Mouse (Mus musculus) layer of hippocampus, adult 18-20 months (tissue): Measurements from ENCODE around the gene Lrg1. TPM values are rescaled to one million over a fixed set of nuclear protein-coding genes. Genes with fewer than 3 reads are reported as not detected.

Experiments
- DNase-seq, 2 experiments: peaks; one replicate each; pipeline ENCODE4 v3.0.0; 2022; ENCODE audit warnings: low spot score in 2 of 2
- long read RNA-seq: library from polyadenylated mRNA; stranded (forward); transcript quantifications from one replicate; pipeline ENCODE4 v2.0.0, GENCODE M21; 2021
- total RNA-seq, 2 experiments: library from RNA; stranded (reverse); gene quantifications; 2 replicates each; pipeline ENCODE4 v1.2.3; 2021

The Lrg1 gene
- total RNA-seq: 1 to 10 TPM in 1 of 2 experiments, under 1 TPM in 1; 0.61 to 1.0 TPM
- long read RNA-seq: 0 reads

DNA sequence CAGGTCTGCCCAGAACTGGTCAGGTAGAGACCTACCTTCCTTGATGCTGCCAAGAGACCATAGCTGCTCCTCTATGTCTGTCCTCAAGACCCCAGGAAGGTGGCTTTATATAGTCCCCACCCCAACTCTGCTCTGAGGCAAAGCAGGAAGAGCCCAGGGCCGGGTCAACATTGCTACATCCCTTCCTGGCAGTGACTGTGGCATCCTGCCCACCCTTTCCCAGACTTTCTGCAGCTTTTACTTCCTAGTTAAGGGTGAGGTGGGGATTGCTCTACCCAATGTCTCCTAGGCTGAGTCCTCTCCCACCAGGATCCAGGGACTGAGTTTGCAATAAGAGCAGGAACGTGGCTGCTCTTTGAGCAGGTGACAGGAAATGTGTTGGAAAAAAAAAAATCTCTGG, at the start of gene Lrg1:
Lrg1 (minus strand) TSS at position 176 of the 400 bp plus-strand sequence.
- DNase-seq: no peak

DNA sequence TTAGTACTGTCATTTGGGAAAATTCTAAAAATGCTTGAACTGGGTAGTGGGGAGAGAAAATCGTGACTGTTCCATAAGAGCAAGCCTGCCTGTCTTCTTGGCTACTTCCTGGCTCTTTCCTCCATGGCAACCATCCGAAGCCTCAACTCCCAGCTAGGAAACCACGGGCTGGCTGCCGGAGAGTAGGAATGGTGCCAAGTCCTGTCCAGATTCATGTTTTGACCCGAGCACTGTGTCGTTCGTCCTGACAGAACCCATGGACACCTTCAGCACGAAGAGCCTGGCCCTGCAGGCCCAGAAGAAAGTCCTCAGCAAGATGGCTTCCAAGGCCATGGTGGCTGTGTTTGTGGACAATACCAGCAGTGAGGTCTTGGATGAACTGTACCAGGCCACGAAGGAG, 49.7 kb upstream of the Lrg1 start:
- no peak for DNase-seq

DNA sequence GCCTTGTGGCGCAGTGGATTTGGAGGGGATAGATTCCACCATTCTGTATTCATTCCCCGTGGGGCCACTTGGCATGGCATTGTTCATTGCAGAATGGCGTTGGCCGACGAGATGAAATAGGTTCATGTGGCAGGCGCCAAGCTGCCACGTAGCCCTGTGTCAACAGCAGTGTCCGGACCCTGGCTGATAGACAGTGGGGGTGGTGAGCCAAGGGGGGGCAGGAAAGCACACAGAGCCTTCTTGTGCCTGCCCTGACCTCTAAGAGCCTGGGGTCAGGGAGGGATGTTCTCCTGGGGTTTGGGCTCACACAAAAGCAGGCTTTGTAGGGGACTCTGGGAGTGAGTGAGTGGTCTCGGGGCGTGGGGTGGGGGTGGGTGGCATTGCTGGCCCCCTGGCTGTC, 48.8 kb upstream of the Lrg1 start:
- no peak for DNase-seq

DNA sequence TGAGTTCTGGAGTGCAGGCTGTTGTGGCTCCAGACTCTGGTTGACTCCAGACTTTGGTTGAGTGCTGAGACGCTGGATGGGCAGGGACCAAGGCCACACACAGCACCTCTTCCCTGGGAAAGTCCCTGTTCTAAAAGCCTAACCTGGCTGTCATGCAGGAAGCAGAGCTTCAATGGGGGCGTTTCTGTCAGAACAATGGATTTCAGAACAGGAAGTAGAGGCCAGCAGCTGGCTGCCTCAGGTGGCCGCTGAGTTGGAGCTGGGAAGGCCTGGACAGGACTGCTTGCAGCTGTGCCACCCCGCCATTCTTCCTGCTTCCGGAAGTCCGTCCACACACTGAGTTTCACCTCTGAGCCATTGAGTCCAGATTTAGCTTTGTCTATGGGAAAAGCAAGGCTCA, 48.0 kb upstream of the Lrg1 start:
- DNase-seq: no peak

DNA sequence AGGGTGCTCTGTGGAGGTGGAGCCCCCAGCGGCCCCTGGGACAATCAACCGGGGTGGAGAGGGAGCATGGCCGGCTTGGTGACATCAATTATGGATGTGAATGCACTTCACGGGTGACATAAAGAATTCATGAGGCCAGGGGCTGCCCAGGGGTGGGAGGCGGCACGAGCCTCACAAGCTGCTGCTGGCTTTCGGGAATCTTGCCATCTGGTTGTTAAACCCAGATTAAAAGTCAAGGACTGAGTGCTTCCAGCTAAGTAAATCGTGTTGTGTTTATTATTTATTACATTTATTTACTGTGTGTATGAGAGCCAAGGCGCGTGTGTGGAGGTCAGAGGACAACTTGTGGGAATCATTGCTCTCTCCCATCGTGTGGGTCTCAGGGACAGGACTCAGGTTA, 43.9 kb upstream of the Lrg1 start:
- no peak for DNase-seq

DNA sequence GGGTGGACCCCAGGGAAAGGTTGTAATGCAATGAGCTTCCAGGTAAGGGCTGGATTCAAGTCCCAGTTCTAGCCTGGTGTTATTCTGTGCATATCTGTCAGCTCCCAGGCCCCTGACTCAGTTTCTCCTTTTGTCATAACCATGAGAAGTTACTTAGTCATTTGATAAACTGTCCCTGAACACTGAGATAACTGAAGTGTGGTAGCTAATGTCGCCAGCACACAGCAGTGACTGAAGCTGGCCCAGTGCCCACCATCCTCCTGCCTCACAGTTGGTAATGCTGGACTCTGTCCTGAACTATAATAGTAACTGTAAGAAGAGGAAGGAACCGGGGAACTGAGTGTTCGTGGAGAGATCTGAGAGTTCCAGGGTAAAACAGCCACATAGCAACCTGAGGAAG, 42.7 kb upstream of the Lrg1 start:
- DNase-seq: no peak

DNA sequence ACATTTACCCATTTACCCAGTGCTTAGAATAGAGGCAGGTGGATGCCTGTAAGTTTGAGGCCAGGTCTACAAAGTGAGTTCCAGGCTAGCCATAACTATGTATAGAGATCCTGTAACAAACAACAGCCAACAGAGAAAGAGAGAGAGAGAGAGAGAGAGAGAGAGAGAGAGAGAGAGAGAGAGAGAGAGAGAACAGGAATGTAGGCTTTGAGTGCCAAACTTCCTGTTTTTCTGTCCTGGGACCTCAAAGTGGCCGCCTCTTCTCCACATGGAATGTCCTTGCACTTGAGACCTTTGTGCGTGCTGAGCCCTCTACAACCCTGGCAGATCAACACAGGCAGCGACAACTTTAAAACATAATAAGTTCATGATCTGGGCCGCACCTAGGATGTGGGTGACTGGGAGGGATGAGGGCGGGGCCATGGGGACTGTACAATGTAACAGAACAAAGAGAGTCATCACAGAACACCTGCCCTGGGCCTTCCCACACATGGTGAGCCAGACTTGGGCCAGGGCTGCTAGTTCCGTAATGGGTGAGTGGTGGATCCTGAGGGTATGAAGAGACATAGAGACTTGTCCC, 41.8 kb upstream of the Lrg1 start:
- DNase-seq: no peak

DNA sequence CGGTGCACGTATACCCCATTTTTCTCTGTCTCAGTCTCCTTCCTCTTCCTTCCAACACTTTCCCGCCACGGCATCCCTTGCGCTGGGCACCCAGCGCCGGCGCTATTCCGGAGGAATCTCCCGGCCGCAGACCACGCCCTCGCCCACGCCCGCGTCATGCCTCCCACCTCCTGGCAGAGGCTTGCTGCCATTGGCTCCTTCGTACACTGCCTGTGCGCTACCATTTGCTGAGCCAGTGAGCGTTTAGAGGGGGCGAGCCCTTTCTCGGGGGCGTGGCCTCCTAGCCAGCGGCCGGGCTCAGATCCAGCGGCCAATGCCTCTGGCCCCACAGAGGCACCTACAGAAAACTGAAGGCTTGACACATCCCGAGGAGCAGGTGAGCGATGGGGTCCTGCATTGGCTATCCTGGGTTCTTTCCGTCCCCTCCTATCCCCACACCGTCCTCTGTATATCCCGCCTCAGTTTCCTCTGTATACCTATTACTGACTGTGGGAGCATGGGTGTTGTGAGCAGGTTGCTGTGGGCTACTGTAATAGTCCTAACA, 40.5 kb upstream of the Lrg1 start, which contains the start of gene Tnfaip8l1:
Tnfaip8l1 (plus strand) TSS at position 247 of the 544 bp plus-strand sequence.
- DNase-seq: peak; percentile 93 to 96

DNA sequence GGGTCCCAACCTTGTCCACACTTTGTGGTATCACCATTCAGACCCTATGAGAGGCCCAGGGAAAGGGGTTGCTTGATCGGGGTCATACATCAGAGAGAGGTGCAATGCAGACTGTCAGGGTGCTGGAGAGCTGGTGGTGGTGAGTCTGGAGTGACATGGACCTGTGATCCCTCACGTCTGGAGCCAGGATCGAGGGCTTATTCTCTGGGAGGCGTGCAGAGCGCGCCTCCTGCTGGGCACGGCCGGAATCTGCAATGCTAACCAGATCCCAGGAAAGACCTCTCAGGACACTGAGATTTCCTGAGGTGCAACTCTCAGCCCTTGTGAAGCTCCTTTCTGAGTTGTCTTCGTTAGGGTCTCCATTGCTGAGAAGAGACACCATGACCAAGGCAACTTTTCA, 37.9 kb upstream of the Lrg1 start:
- peak; percentile 37 to 66 for DNase-seq

DNA sequence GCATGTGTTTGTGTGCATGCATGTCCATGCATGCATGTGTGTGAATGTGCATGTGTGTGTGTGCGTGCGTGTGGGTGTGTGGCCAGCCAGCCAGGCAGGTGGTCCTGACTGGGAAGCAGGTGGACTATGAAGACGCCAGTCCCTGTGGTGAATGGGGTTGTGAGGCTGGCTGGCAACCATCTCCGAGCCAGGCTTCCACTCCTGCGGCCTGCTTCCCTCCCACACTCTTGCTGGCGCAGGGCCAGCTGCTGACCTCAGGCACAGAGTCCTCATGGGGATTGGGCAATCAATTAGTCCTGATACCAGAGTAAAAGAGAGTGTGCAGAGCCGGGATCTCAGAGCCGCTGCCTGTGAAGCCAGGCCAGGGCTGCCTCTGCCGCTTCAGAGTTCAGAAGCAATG, 31.8 kb upstream of the Lrg1 start:
- DNase-seq: no peak

DNA sequence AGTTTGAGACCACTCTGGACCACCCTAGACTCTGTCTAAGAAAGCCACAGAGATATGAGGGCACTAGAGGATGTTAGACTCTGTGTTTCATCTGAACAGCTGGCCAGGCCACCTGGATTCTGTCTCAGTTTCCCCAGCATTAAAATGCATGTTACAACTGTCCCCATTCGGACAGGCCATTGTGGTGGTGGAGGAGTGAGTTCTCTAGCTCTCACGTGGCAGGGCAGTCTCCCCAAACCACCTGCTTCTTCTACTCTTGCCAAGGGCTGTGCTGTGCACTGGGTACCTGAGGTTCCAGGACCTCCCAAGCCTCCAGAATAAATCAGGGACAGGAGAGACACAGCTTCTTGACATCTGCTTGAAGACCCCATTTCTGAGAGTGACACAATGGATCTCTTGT, 28.1 kb upstream of the Lrg1 start:
- no peak for DNase-seq

DNA sequence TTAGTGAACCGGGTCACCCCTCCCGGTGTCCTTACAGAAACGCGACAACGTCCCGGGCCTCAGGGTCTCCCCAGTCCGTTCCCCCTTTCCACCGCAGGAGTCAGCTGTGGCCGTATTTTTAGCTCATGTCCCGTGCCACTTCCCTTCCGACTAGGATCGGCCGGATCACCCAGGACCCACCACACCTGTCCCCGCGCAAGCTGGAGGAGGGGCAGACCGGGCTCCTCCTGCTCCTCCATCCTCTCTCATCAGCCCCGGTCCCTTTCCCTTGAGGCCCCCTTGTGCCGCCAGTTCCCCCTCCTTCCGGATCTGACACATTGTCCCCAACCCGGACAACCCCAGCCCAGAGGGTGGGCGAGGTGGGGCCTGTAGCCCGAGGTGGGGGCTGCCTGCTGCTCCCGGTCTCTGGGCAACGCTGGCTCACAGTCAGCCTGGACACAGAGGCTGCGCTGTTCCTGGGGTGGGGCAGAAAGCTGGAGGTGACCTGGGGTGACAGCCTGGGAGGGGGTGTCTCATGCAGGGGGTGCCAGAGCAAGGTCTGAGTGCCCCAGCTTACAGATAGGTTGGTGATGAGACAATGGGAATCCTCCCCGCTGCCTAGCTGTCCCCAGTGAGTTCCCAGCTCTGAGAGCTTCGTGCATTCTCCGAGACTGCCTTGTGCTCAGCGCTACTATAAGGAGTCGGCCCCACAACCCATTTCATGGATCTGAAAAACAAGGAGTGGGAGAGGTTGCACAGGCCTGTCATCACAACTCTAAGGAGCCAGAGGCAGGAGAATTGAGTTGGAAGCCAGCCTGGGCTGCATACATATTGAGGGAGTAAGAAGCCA, 27.2 kb upstream of the Lrg1 start:
- no peak for DNase-seq

DNA sequence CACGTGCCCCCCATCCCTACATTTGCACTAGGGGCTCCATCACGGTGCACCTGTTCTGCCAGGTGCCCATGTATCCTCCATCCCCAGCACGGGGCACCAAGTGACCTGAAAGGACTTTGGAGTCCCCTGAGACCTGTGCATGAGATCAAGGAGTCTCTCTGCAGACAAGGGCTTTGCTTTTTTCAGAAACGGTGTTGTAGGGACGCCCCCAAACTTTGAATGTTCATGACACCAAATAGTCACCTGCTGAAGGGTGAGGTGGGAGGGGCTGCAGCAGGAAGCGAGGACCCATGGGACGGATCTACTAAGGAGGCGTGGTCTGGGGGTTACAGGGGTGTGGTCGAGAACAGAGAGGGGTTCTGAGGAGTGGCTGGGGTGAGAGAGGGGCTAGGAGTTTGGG, 26.5 kb upstream of the Lrg1 start:
- DNase-seq: no peak

DNA sequence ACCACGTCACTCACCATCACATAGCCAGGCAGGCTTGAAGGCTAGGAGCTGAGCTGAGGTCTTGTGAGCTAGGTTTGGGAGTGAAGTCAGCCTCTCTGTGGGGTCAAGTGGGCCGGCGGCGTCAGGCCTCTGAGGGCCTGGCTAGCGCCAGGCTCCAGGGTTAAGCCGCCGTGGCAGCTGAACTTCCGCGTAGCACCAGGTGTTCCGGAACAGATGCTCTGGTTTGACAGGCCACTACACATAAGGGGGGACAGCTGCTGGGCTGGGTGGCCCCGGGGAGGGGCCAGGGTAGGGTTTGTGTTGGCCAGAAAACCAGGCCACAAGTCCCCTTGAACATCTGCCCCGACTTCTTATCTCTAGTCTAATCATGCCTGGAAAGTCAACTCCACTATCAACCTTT, 25.6 kb upstream of the Lrg1 start:
- no peak for DNase-seq

DNA sequence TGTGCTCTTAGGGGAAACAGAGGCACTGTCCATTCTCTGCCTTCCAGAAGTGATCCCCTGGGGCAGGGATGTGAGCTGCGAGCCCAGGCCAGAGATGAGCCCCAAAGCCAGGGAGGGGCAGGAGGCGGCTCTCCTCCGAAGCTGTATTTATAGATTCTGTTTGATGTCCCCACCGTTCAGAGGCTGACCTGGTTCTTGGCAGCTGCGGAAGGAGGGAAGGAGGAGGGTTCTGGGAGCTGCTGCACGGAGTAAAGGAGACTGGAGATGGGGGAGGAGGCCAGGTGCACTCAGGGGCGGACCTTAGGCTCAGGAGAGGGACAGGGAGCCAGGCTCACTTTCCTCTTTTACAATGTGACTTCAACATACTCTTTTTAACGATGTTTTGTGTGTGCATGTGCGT, 24.3 kb upstream of the Lrg1 start:
- DNase-seq: no peak

DNA sequence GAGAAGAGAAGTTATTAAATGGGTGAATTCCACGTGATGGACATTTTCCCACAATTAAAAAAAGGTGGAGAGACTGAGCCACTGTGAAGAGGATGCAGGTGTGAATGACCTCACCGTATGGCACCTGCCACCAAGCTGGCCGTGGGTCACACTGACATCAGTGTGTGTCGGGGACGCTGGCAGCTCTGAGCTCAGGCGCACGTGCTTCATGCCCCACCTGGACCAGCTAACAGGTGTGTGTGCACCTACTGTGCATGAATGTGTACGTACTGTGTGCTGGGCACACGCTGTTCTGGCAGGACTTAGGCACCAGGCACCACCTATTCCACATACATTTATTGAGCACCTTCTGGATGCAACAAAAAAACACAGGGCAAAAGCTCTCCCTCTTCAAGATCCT, 22.7 kb upstream of the Lrg1 start:
- no peak for DNase-seq

DNA sequence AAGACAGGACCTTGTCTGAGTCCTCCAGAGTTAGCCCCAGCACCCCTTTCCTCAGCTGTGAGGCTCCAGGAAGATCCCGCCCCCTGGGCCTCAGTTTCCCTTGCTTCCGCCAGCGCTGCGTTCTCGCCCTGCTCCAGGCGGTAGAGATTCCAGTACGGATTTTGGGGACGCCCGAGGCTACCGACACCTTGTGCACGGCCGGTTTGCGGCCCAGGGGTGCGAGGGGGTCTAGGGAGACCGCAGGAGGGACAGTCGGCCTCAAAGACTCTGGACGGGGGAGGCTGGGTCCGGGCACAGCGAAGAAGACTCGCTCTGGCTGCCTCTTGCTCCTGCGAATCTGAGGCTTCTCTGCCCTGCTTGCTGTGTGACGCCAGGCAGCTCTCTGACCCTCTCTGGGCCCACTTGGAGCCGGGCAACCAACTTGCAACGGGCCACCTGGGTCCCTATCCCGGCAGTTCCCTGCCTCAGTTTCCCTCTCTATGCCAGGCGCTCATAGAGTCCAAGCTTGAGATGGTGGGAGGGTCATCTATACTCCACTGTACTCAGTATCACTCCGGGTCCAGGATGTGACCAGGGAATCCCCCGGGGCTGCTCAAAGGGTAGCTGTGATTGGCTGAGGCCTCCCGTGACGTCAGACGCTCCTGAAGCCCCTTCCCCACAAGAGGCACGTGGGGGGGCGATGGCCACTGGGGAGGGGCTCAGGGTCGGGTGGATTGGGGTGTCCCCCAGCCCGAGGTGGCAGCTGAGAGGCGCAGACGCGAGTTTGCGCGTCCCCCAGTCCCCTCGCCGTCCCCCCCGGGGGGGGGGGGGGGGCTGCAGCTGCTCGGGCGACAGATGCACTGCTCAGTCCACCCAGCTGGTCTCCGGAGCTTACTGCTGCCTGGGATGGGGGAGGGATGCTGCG, 20.2 kb upstream of the Lrg1 start:
- peak in 1 of 2 experiments; percentile 70 for DNase-seq

DNA sequence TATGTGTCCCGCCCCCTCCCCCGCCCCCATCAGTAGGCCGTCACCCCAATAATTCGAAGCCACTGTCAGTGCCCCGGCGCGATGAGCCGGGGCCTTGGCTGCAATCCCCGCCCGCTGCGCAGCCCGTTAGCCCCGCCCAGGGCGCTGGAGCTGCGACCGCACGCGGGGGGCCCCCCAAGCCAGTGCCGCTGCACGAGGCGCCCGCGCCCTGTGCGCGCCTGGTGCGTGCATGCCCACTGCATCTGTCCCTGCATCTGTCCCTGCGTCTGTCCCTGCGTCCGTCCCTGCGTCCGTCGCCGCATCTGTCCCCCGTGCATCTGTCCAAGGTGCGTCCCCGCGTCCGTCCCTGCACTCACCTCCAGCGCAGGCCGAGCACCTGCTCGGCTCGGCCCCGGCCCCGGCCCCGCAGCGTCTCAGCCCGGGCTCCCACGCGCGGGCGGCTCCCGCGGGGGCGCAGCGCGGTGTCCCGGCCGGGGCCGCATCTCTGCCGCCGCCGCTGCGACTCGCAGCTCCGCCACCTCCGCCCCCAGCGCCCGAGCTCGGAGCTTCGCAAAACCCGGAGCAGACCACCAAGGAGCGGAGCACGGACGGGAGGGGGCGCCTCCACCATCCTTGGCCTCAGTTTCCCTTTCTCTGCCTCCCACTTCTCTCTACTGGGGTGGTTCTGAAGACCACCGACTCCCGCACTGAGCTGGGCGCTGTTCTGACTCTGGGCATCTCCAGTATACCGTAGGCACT, 18.2 kb upstream of the Lrg1 start, which contains the start of gene Sema6b:
Sema6b (minus strand) TSS at position 486 of the 738 bp plus-strand sequence.
- peak; percentile 72 to 79 for DNase-seq

DNA sequence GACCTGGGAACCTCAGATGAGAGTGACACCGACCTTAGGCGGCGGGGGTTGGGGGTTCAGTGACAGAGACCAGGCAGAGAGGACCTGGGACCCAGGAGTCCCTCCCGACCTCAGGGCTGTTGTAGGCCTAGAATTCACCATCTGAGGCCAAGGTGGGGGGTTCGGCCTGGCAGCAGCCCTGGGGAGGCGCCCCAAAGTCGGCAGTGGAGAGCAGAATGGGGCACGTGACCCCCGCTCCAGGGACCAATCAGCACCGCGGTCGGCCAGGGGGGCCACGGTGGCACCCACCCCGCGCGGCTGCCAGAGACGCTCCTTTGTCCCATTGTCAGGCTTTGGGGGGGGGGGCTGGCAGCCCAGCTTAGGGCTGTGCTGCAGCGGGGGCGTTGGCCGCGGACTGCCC, 17.6 kb upstream of the Lrg1 start:
- peak in 1 of 2 experiments; percentile 51 for DNase-seq

DNA sequence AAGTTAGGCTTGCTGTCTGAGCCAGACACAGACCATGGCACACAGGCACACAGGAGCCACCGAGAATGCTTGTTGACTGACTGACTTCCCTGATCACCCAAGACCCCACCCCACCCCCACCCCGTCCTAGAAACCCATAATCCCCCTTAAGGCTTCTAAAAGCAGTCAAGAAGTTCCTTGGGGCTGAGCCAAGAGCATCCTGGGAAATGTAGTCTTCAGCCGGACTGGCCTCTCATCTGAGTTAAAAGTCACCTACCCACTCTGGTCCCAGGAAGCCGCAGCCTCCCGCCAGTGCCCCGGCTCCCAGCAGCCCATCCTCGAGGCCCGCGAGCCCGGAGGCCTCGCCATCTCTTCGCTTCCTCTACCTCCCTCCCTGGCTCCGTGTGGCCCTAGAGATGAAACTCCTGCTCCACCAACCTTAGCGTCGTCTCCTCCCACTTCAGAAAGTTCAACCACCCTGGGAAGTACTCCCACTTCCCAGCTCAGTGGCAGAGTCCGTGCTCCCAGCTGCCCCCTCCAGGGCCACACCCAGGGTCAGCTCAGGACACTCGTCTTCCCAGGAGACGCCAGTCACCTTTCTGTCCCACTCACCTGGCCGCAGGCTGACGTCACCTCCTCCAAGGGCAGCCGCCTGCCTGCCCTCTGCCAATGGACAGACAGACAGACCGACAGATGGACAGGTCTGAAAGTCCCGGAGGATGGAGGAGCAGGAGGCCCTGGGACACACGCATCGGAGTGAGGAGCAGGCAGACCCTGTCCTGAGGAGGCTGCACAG, 16.2 kb upstream of the Lrg1 start:
- no peak for DNase-seq
